Mouse (Mus musculus) brain, embryonic 14.5 days (tissue): ENCODE data around the gene Eif1b.

Source experiments
- CTCF ChIP-seq: fragments of 200-500 bp; IDR thresholded peaks from 2 replicates; pipeline ENCODE4 v1.5.1; 2012; ENCODE audit warnings: inconsistent platforms, mild to moderate bottlenecking, moderate library complexity, borderline replicate concordance; ENCODE audit not compliant: insufficient read depth, insufficient read length; ENCODE audit errors: extremely low read depth
- POLR2A ChIP-seq: fragments of 200-500 bp; IDR thresholded peaks from 2 replicates; pipeline ENCODE4 v1.6.1; 2012; ENCODE audit warnings: mild to moderate bottlenecking, inconsistent platforms, borderline replicate concordance; ENCODE audit not compliant: poor library complexity, insufficient read depth, insufficient read length, severe bottlenecking; ENCODE audit errors: extremely low read depth

- TF ChIP-seq POLR2A (no peak), CTCF (no peak)
These were observed 9.7 kb upstream of the Eif1b start for GRCm38 (mm10) chr9:120482382-120482781.
